Mouse (Mus musculus) CH12.LX (cell line): ENCODE data around the gene Matk. TPM values are rescaled to one million over a fixed set of nuclear protein-coding genes. Genes with fewer than 3 reads are reported as not detected.
A peak's percentile ranks its signal among the peaks of the same experiment; 100 is the strongest.

Source experiments
- DNase-seq: peaks from one replicate; pipeline ENCODE4 v3.0.0-alpha.2; 2013; ENCODE audit errors: extremely low read depth
- H3K27ac ChIP-seq: 2 replicates; pipeline ENCODE4 v1.5.1; 2012; ENCODE audit warnings: low read depth, mild to moderate bottlenecking, control low read depth, moderate library complexity; ENCODE audit not compliant: insufficient read depth
- H3K27me3 ChIP-seq: replicated peaks from 2 replicates; pipeline ENCODE3; 2012; ENCODE audit warnings: inconsistent platforms
- H3K36me3 ChIP-seq, 2 experiments: replicated peaks in 1 of 2; 2 replicates each; pipeline versions ENCODE3 to v1.6.1; 2012; ENCODE audit warnings: inconsistent platforms in 1 of 2, low read length in 1 of 2, mild to moderate bottlenecking in 1 of 2, mixed read lengths in 1 of 2, moderate library complexity in 1 of 2; ENCODE audit not compliant: control insufficient read depth in 1 of 2, insufficient read depth in 1 of 2
- H3K4me1 ChIP-seq, 2 experiments: 2 replicates each; pipeline ENCODE4 v1.6.1; 2012; ENCODE audit warnings: inconsistent platforms in 1 of 2, moderate library complexity in 1 of 2; ENCODE audit not compliant: insufficient read depth in 2 of 2, control insufficient read depth in 1 of 2
- H3K4me2 ChIP-seq: 2 replicates; pipeline ENCODE4 v1.6.1; 2012; ENCODE audit warnings: low read depth, mild to moderate bottlenecking, control low read depth; ENCODE audit not compliant: poor library complexity, insufficient read depth, severe bottlenecking
- H3K4me3 ChIP-seq, 3 experiments: fragments of 150-350 bp in 1 of 3; sonication (generic) in 1 of 3; replicated peaks in 1 of 3; 2 replicates each; pipeline versions ENCODE3 to v1.5.1; 2011 to 2012; ENCODE audit warnings: low read depth in 2 of 3, low read length in 2 of 3, mild to moderate bottlenecking in 2 of 3, moderate library complexity in 2 of 3, control low read depth in 1 of 3, improper control_type of control experiment in 1 of 3, inconsistent platforms in 1 of 3, mixed read lengths in 1 of 3; ENCODE audit not compliant: poor library complexity in 1 of 3
- H3K79me2 ChIP-seq: replicated peaks from 2 replicates; pipeline ENCODE4 v1.6.1; 2012; ENCODE audit warnings: mild to moderate bottlenecking, moderate library complexity; ENCODE audit not compliant: control insufficient read depth, poor library complexity, insufficient read depth, severe bottlenecking; ENCODE audit errors: extremely low read depth
- H3K9ac ChIP-seq: 2 replicates; pipeline ENCODE4 v1.6.1; 2012; ENCODE audit warnings: low read depth, mild to moderate bottlenecking, control low read depth, moderate library complexity; ENCODE audit not compliant: insufficient read depth
- H3K9me3 ChIP-seq: replicated peaks from 2 replicates; pipeline ENCODE3; 2012; ENCODE audit warnings: low read length, inconsistent platforms, mixed read lengths
- BHLHE40 ChIP-seq: IDR thresholded peaks from 2 replicates; pipeline ENCODE4 v1.6.1; 2011; ENCODE audit warnings: mild to moderate bottlenecking, low read depth, low read length, improper control_type of control experiment
- CHD1 ChIP-seq: IDR thresholded peaks from 2 replicates; pipeline ENCODE4 v1.6.1; 2012; ENCODE audit warnings: low read depth, low read length, improper control_type of control experiment, inconsistent platforms
- CTCF ChIP-seq, 2 experiments: IDR thresholded peaks in 1 of 2; conservative IDR thresholded peaks in 1 of 2; 2 replicates each; pipeline ENCODE4 v1.5.1; 2011 to 2012; ENCODE audit warnings: low read depth in 2 of 2, low read length in 2 of 2, improper control_type of control experiment in 1 of 2, inconsistent platforms in 1 of 2, mild to moderate bottlenecking in 1 of 2, moderate library complexity in 1 of 2
- ETS1 ChIP-seq: conservative IDR thresholded peaks from 2 replicates; pipeline ENCODE4 v1.6.1; 2012; ENCODE audit warnings: low read depth, mild to moderate bottlenecking, inconsistent platforms, low read length, improper control_type of control experiment, moderate library complexity
- GABPA ChIP-seq: IDR thresholded peaks from 2 replicates; pipeline ENCODE4 v1.6.1; 2012; ENCODE audit warnings: low read depth, low read length, improper control_type of control experiment, inconsistent platforms; ENCODE audit not compliant: insufficient replicate concordance
- HCFC1 ChIP-seq: IDR thresholded peaks from 2 replicates; pipeline ENCODE4 v1.6.1; 2012; ENCODE audit warnings: low read depth, mild to moderate bottlenecking, inconsistent platforms, low read length, improper control_type of control experiment
- JUND ChIP-seq: conservative IDR thresholded peaks from 2 replicates; pipeline ENCODE4 v1.6.1; 2011; ENCODE audit warnings: low read depth, low read length, improper control_type of control experiment
- KAT2A ChIP-seq: IDR thresholded peaks from 2 replicates; pipeline ENCODE4 v1.6.1; 2012; ENCODE audit warnings: low read length, improper control_type of control experiment, inconsistent platforms; ENCODE audit not compliant: insufficient replicate concordance
- MAFK ChIP-seq: IDR thresholded peaks from 2 replicates; pipeline ENCODE4 v1.6.1; 2011; ENCODE audit warnings: low read length, improper control_type of control experiment; ENCODE audit not compliant: insufficient replicate concordance
- MAZ ChIP-seq: IDR thresholded peaks from 2 replicates; pipeline ENCODE4 v1.6.1; 2012; ENCODE audit warnings: low read depth, mild to moderate bottlenecking, inconsistent platforms, low read length, improper control_type of control experiment, moderate library complexity
- MYC ChIP-seq: IDR thresholded peaks from 2 replicates; pipeline ENCODE4 v1.6.1; 2011; ENCODE audit warnings: low read depth, mild to moderate bottlenecking, improper control_type of control experiment, low read length
- NRF1 ChIP-seq: IDR thresholded peaks from 2 replicates; pipeline ENCODE4 v1.6.1; 2014; ENCODE audit warnings: low read depth, mild to moderate bottlenecking, inconsistent platforms, low read length, improper control_type of control experiment, moderate library complexity
- RCOR1 ChIP-seq: conservative IDR thresholded peaks from 2 replicates; pipeline ENCODE4 v1.6.1; 2012; ENCODE audit warnings: low read depth, mild to moderate bottlenecking, inconsistent platforms, low read length, improper control_type of control experiment
- SMC3 ChIP-seq: IDR thresholded peaks from 2 replicates; pipeline ENCODE4 v1.6.1; 2011; ENCODE audit warnings: low read depth, low read length, improper control_type of control experiment
- TCF12 ChIP-seq: IDR thresholded peaks from 2 replicates; pipeline ENCODE4 v1.6.1; 2014; ENCODE audit warnings: low read depth, mild to moderate bottlenecking, inconsistent platforms, low read length, improper control_type of control experiment
- USF2 ChIP-seq: conservative IDR thresholded peaks from 2 replicates; pipeline ENCODE4 v1.6.1; 2011; ENCODE audit warnings: low read depth, low read length, improper control_type of control experiment
- ZC3H11A ChIP-seq: IDR thresholded peaks from 2 replicates; pipeline ENCODE4 v1.6.1; 2012; ENCODE audit warnings: low read depth, mild to moderate bottlenecking, inconsistent platforms, low read length, improper control_type of control experiment
- ZKSCAN1 ChIP-seq: IDR thresholded peaks from 2 replicates; pipeline ENCODE4 v1.6.1; 2012; ENCODE audit warnings: low read depth, inconsistent platforms, low read length, improper control_type of control experiment, borderline replicate concordance
- dilution Hi-C: fragments of 300-500 bp; cut with MboI; formaldehyde crosslinking; loops from 2 replicates; pipeline ENCODE4 v1.14.3; 2020; ENCODE audit warnings: low sequenced_read_pairs; ENCODE audit not compliant: extremely low pct_unique_long_range_greater_than_20kb, extremely low pct_ligation_motif_present
- in situ Hi-C: fragments of 300-500 bp; cut with MboI; formaldehyde crosslinking; loops from 3 replicates; pipeline ENCODE4 v1.14.3; 2019; ENCODE audit warnings: low sequenced_read_pairs, low pct_ligation_motif_present, low pct_unique_long_range_greater_than_20kb, mixed read lengths
- polyA plus RNA-seq: library from polyadenylated mRNA; unstranded; fragments of >175 nt; gene quantifications from 2 replicates; pipeline ENCODE4 v1.2.1, GENCODE M21; 2012; ENCODE audit warnings: low read depth; ENCODE audit not compliant: insufficient read length
- total RNA-seq, 2 experiments: library from RNA; depleted of rRNA; stranded (reverse); fragments of 300-350 nt in 1 of 2; fragments of >200 nt in 1 of 2; gene quantifications; 2 replicates each; pipeline ENCODE4 v1.2.3; 2012 to 2014

The Matk gene
- total and polyA plus RNA-seq, 3 experiments, result 2.5 to 5.2 (median 3.9) TPM

GRCm38 (mm10) chr10:81306173-81306668, 53.5 kb downstream of the Matk start:
- Histone ChIP-seq H3K79me2 (peaks cover 16% of the 10 kb centered on the region), H3K4me3 (no peak overlapping the region), H3K9ac (no peak overlapping the region), H3K4me1 (peaks cover 26 to 78% of the 10 kb centered on the region in 2 experiments), H3K4me2 (no peak overlapping the region), H3K9me3 (no peaks in the 10 kb centered on the region), H3K27me3 (no peaks in the 10 kb centered on the region)
- dilution Hi-C loops, result no loop called here
- no peak for DNase-seq
- TF ChIP-seq MYC (no peak), JUND (no peak), CTCF (conservative IDR thresholded peaks at IDR 0.05 in 1 of 2, IDR thresholded peaks at IDR 0.05 in 1 of 2; ENCODE audit: low read depth in 2 of 2, low read length in 2 of 2) (no peak), SMC3 (no peak), CHD1 (no peak), ZKSCAN1 (no peak), BHLHE40 (no peak), GABPA (no peak), MAZ (no peak), MAFK (no peak), HCFC1 (no peak), NRF1 (no peak), TCF12 (no peak), KAT2A (no peak), ZC3H11A (no peak), USF2 (no peak)
- TF ChIP-seq, all 38 proteins: peak for 0
- Histone ChIP-seq H3K27ac (no peak overlapping the region), H3K36me3 (peaks cover 53 to 71% of the 10 kb centered on the region in 2 experiments)
- in situ Hi-C loops, result no loop called here

GRCm38 (mm10) chr10:81306837-81307682, 54.3 kb downstream of the Matk start:
- H3K36me3 ChIP-seq, result peaks cover 61 to 75% of the 10 kb centered on the region in 2 experiments
- H3K9ac ChIP-seq, result no peak overlapping the region
- H3K4me1 ChIP-seq, result peaks cover 21 to 70% of the 10 kb centered on the region in 2 experiments

More at GRCm38 (mm10) chr10:81306837-81307682, 54.3 kb downstream of the Matk start:
- dilution Hi-C loops (no loop called here), in situ Hi-C loops (no loop called here)
- TF ChIP-seq ETS1 (peak; percentile 30; the same call in 1 of the 2 replicates), RCOR1 (no peak), USF2 (no peak), MAFK (no peak)
- no peak overlapping the region for H3K4me2 ChIP-seq
- no peak for DNase-seq
- no peaks in the 10 kb centered on the region for H3K9me3 ChIP-seq
- peaks cover 12% of the 10 kb centered on the region for H3K79me2 ChIP-seq
- no peak overlapping the region for H3K27ac ChIP-seq
- no peaks in the 10 kb centered on the region for H3K27me3 ChIP-seq
- no peak overlapping the region for H3K4me3 ChIP-seq
